Mouse (Mus musculus) heart, postnatal 0 days (tissue): ENCODE results near the gene Pcx.

Experiments
- CTCF ChIP-seq: IDR thresholded peaks from 2 replicates; pipeline ENCODE4 v1.5.1; 2016; ENCODE audit warnings: antibody characterized with exemption, control low read depth, low read depth
- EP300 ChIP-seq: IDR thresholded peaks from 2 replicates; pipeline ENCODE4 v1.6.1; 2016; ENCODE audit warnings: antibody characterized with exemption, low read depth

GRCm38 (mm10) chr19:4534646-4535045 lies 24.4 kb downstream of the Pcx start:
- TF ChIP-seq CTCF (no peak), EP300 (no peak)
